In the genomic region with DNA sequence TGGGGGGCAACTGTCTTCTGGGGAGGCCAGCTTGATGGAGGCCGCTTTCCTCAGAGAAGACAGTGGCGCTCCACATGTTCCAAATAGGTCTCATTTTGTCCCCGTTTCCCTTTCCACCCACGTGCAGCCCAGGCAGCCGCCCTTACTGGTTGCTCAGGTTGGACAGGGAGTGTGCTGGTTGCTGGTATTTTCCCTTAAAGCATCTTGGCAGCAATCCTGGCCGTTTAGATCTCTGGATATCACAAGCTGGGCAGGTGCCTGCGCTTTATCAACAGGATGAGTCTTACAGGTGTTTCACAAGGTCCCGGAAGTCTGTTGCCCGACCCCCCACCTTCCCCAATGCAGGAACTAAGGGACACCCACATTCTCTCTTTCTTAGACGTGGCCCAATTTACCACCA, we compare ENCODE assay signal across 20 mouse cellular contexts. TPM values are rescaled to one million over a fixed set of nuclear protein-coding genes. Genes with fewer than 3 reads are reported as not detected.
DNase-seq lines count a peak whose midpoint lies in the region; ATAC-seq and TF ChIP-seq lines count a peak whose summit lies in the region.
"Had no signal": no experiment of that assay in that cellular context is flagged by ENCODE, and none has a peak within 500 bp of the region (broad histone marks: within the 10 kb centered on the region; RNA-seq: fewer than 3 reads in every experiment).

No protein-coding gene starts in this region.

- H3K4me1 ChIP-seq in lung, postnatal 0 days (ENCODE audit: insufficient read depth, low read depth, low read length), result no peaks in the 10 kb centered on the region
- peaks cover 30% of the 10 kb centered on the region for H3K4me1 ChIP-seq in kidney, embryonic 15.5 days
- peaks cover 32% of the 10 kb centered on the region for H3K4me1 ChIP-seq in stomach, embryonic 14.5 days (ENCODE audit: control insufficient read depth, insufficient read depth, low read length)

- 57% methylated on average over 10 of the region's 10 CpGs for WGBS in lung, postnatal 0 days
- WGBS in kidney, embryonic 15.5 days, result 60% methylated on average over 10 of the region's 10 CpGs
- 58% methylated on average over 10 of the region's 10 CpGs for WGBS in stomach, embryonic 14.5 days

- no peak for TF ChIP-seq EP300 in lung, postnatal 0 days (IDR thresholded peaks at IDR 0.05)

- H3K36me3 ChIP-seq in lung, postnatal 0 days (ENCODE audit: insufficient read depth, low read length), result no peaks in the 10 kb centered on the region
- H3K36me3 ChIP-seq in kidney, embryonic 15.5 days, result no peaks in the 10 kb centered on the region
- no peaks in the 10 kb centered on the region for H3K36me3 ChIP-seq in stomach, embryonic 14.5 days (ENCODE audit: control insufficient read depth, insufficient read depth, low read length)
- H3K36me3 ChIP-seq: embryonic facial prominence, embryonic 12.5 days; forebrain, embryonic 12.5 days; heart, embryonic 12.5 days; midbrain, embryonic 10.5 days; neural tube, embryonic 15.5 days had no signal

- peaks cover 34% of the 10 kb centered on the region for H3K27me3 ChIP-seq in lung, postnatal 0 days (replicated peaks; ENCODE audit: insufficient read depth, low read length)
- peaks cover 68% of the 10 kb centered on the region for H3K27me3 ChIP-seq in kidney, embryonic 15.5 days
- peaks cover 9% of the 10 kb centered on the region for H3K27me3 ChIP-seq in stomach, embryonic 14.5 days (ENCODE audit: control insufficient read depth, insufficient read depth, low read length)

- no peak for TF ChIP-seq CTCF in lung, postnatal 0 days (IDR thresholded peaks at IDR 0.05)

- no peak for DNase-seq in lung, postnatal 0 days (ENCODE audit: low spot score)
- no peak for DNase-seq in lung, postnatal 14 days
- DNase-seq in gonadal fat pad, adult 2 months (ENCODE audit: low read depth), result peak; percentile 89
- no peak for DNase-seq in T-cell, adult 2 months (ENCODE audit: low spot score)
- DNase-seq in right cerebral cortex, postnatal 4 days, result no peak
- DNase-seq: adrenal gland, postnatal 10 days; cerebellum, adult 18-20 months; heart, postnatal 36 days; left cerebral cortex, postnatal 4 days; lung, adult 18-20 months had no signal

- H3K27ac ChIP-seq in lung, postnatal 0 days (ENCODE audit: low read length), result no peak overlapping the region
- H3K27ac ChIP-seq in kidney, embryonic 15.5 days, result peak overlapping the region; percentile 41; the same call in 1 of the 2 replicates
- H3K27ac ChIP-seq in stomach, embryonic 14.5 days (ENCODE audit: low read length), result peak overlapping the region; percentile 52; the same call in 1 of the 2 replicates
- H3K27ac ChIP-seq: embryonic facial prominence, embryonic 12.5 days; forebrain, embryonic 12.5 days; midbrain, embryonic 10.5 days; neural tube, embryonic 15.5 days had no signal

- H3K4me2 ChIP-seq in lung, postnatal 0 days (replicated peaks; ENCODE audit: low read depth, low read length), result no peak overlapping the region
- H3K4me2 ChIP-seq in kidney, embryonic 15.5 days, result no peak overlapping the region
- 0 out of 2 replicates have a peak overlapping the region, but pooled peaks have one; percentile 3 for H3K4me2 ChIP-seq in stomach, embryonic 14.5 days (replicated peaks; ENCODE audit: low read depth, low read length)
- H3K4me2 ChIP-seq: embryonic facial prominence, embryonic 12.5 days; forebrain, embryonic 12.5 days; heart, embryonic 12.5 days; neural tube, embryonic 15.5 days had no signal

- 0 out of 2 replicates have a peak, but pooled peaks have one; percentile 19 for ATAC-seq in lung, postnatal 0 days
- ATAC-seq in kidney, embryonic 15.5 days (replicated peaks; ENCODE audit: low FRiP score), result no peak
- no peak for ATAC-seq in stomach, embryonic 14.5 days (ENCODE audit: insufficient number of reproducible peaks, insufficient read depth, low FRiP score, low read depth)
- no peak for ATAC-seq in inflammation-experienced regulatory T-cells, adult 6 months
- ATAC-seq: hindbrain, embryonic 16.5 days had no signal

- no peak overlapping the region for H3K4me3 ChIP-seq in lung, postnatal 0 days (ENCODE audit: low read depth, low read length)
- no peak overlapping the region for H3K4me3 ChIP-seq in kidney, embryonic 15.5 days (replicated peaks)
- no peak overlapping the region for H3K4me3 ChIP-seq in stomach, embryonic 14.5 days (ENCODE audit: low read depth, low read length)
- H3K4me3 ChIP-seq: embryonic facial prominence, embryonic 12.5 days; forebrain, embryonic 12.5 days; heart, embryonic 12.5 days; midbrain, embryonic 10.5 days; myocyte; neural tube, embryonic 15.5 days had no signal

- no peaks in the 10 kb centered on the region for H3K9me3 ChIP-seq in lung, postnatal 0 days (ENCODE audit: low read length)
- no peaks in the 10 kb centered on the region for H3K9me3 ChIP-seq in kidney, embryonic 15.5 days (replicated peaks)
- H3K9me3 ChIP-seq in stomach, embryonic 14.5 days (ENCODE audit: control insufficient read depth, low read depth, low read length), result no peaks in the 10 kb centered on the region
- H3K9me3 ChIP-seq: embryonic facial prominence, embryonic 12.5 days; forebrain, embryonic 12.5 days; heart, embryonic 12.5 days; midbrain, embryonic 10.5 days; neural tube, embryonic 15.5 days had no signal

- no peak overlapping the region for H3K9ac ChIP-seq in lung, postnatal 0 days (replicated peaks; ENCODE audit: low read depth)
- no peak overlapping the region for H3K9ac ChIP-seq in kidney, embryonic 15.5 days
- H3K9ac ChIP-seq in stomach, embryonic 14.5 days (replicated peaks; ENCODE audit: low read depth, low read length), result no peak overlapping the region
- H3K9ac ChIP-seq: embryonic facial prominence, embryonic 12.5 days; forebrain, embryonic 12.5 days; heart, embryonic 12.5 days; neural tube, embryonic 15.5 days had no signal

RNA-seq across cellular contexts. Expression of gene Plekha6, which starts 2.0 kb away (rescaled TPM):
- polyA plus RNA-seq in lung, postnatal 0 days (2015; fragmentation: Nextera tagmentation; extraction: Ambion mirVana), result 3.2 and 5.0 TPM in 2 replicates
- polyA plus RNA-seq in gonadal fat pad, adult 2 months (2012; rRNA removed), result 38.5 and 46.7 TPM in 2 replicates
- polyA plus RNA-seq in kidney, embryonic 15.5 days (2015; fragmentation: Nextera tagmentation; extraction: Ambion mirVana), result 6.9 and 8.4 TPM in 2 replicates
- 19.8 and 21.7 TPM in 2 replicates for polyA plus RNA-seq in stomach, embryonic 14.5 days (2014; fragmentation: Nextera tagmentation; extraction: Ambion mirVana)
- under 1 TPM in 1 of 3 experiments, not detected in 2; 0.25 TPM for polyA plus RNA-seq in inflammation-experienced regulatory T-cells, adult 6 months (2017; shearing (Covaris generic))

RNA-seq across cellular contexts. Expression of gene Ppp1r15b, which starts 31.1 kb away (rescaled TPM):
- 19.5 and 20.0 TPM in 2 replicates for polyA plus RNA-seq in lung, postnatal 0 days (2015; fragmentation: Nextera tagmentation; extraction: Ambion mirVana)
- 24.7 and 27.6 TPM in 2 replicates for polyA plus RNA-seq in gonadal fat pad, adult 2 months (2012; rRNA removed)
- 42.1 and 42.2 TPM in 2 replicates for polyA plus RNA-seq in kidney, embryonic 15.5 days (2015; fragmentation: Nextera tagmentation; extraction: Ambion mirVana)
- polyA plus RNA-seq in stomach, embryonic 14.5 days (2014; fragmentation: Nextera tagmentation; extraction: Ambion mirVana), result 43.2 and 45.4 TPM in 2 replicates
- polyA plus RNA-seq in inflammation-experienced regulatory T-cells, adult 6 months (2017; shearing (Covaris generic)), result 10 to 100 TPM; 20.8 to 26.0 (median 23.6) TPM
